Mouse (Mus musculus) heart, postnatal 4 days (tissue): ENCODE measurements around the gene C1qtnf3. TPM values are rescaled to one million over a fixed set of nuclear protein-coding genes. Genes with fewer than 3 reads are reported as not detected.

Experiments used
- total RNA-seq, 2 experiments: library from RNA; stranded (reverse); gene quantifications; 2 replicates each; pipeline ENCODE4 v1.2.3; 2021

The C1qtnf3 gene
- total RNA-seq, 2 experiments from 2014 or later: 0.62 to 1.2 TPM

Other genes starting within 250 kb of the C1qtnf3 start
- 10 to 100 TPM; 15.1 to 15.9 TPM for gene Rai14, start 237.7 kb upstream of the C1qtnf3 start, total RNA-seq
- 10 to 100 TPM; 14.6 to 15.6 TPM for gene Amacr, start 29.4 kb downstream of the C1qtnf3 start, total RNA-seq
- gene Slc45a2, start 48.4 kb downstream of the C1qtnf3 start, total RNA-seq: under 1 TPM in 1 of 2 experiments, not detected in 1; 0.10 TPM
- gene Rxfp3, start 85.7 kb downstream of the C1qtnf3 start, total RNA-seq: under 1 TPM; 0.05 to 0.09 TPM
- gene Adamts12, start 112.5 kb downstream of the C1qtnf3 start, total RNA-seq: 10 to 100 TPM; 16.4 to 18.4 TPM